Mouse (Mus musculus) T-helper 2 cell (primary cell): Measurements from ENCODE around the gene Efcab10.

Source experiments
- in situ Hi-C: fragments of 300-600 bp; cut with MboI, MseI; formaldehyde crosslinking; loops from one replicate; pipeline ENCODE4 v1.15.1; 2025; ENCODE audit warnings: high pct_unique_total_duplicates

Gene Efcab10

GRCm38 (mm10) chr12:33394804-33395623 lies at the start of gene Efcab10:
Gene Efcab10, plus strand, starts transcription at chr12:33394854.
- in situ Hi-C loops: no loop called here

GRCm38 (mm10) chr12:33344970-33345772 lies 49.5 kb upstream of the Efcab10 start:
- in situ Hi-C loops: no loop called here

GRCm38 (mm10) chr12:33345773-33346435 lies 48.8 kb upstream of the Efcab10 start:
- in situ Hi-C loops: no loop called here

GRCm38 (mm10) chr12:33352671-33353070 lies 42.0 kb upstream of the Efcab10 start:
- in situ Hi-C loops: no loop called here

- in situ Hi-C loops: no loop called here
Measured at GRCm38 (mm10) chr12:33358345-33358744, 36.3 kb upstream of the Efcab10 start.

- in situ Hi-C loops: no loop called here
Measured at GRCm38 (mm10) chr12:33359209-33359608, 35.4 kb upstream of the Efcab10 start.

- in situ Hi-C loops: no loop called here
Measured at GRCm38 (mm10) chr12:33359878-33360482, 34.7 kb upstream of the Efcab10 start.

GRCm38 (mm10) chr12:33360729-33361128 lies 33.9 kb upstream of the Efcab10 start:
- in situ Hi-C loops: no loop called here

- in situ Hi-C loops: no loop called here
Measured at GRCm38 (mm10) chr12:33364511-33364910, 30.1 kb upstream of the Efcab10 start.

- in situ Hi-C loops: no loop called here
Measured at GRCm38 (mm10) chr12:33365133-33365532, 29.5 kb upstream of the Efcab10 start.

- in situ Hi-C loops: no loop called here
Measured at GRCm38 (mm10) chr12:33369555-33369954, 25.1 kb upstream of the Efcab10 start.

- in situ Hi-C loops: no loop called here
Measured at GRCm38 (mm10) chr12:33379624-33380445, 14.8 kb upstream of the Efcab10 start.

GRCm38 (mm10) chr12:33388842-33389241 lies 5.8 kb upstream of the Efcab10 start:
- in situ Hi-C loops: loop anchor here (5.0 kb wide), 1 partner anchor 33 kb away; no protein-coding TSS in a partner anchor

- in situ Hi-C loops: no loop called here
Measured at GRCm38 (mm10) chr12:33390844-33391560, 3.7 kb upstream of the Efcab10 start.

GRCm38 (mm10) chr12:33403265-33403693 lies 8.6 kb downstream of the Efcab10 start:
- in situ Hi-C loops: loop anchor here (10.0 kb wide), 1 partner anchor 422 kb away; no protein-coding TSS in a partner anchor

GRCm38 (mm10) chr12:33404996-33405395 lies 10.3 kb downstream of the Efcab10 start:
- in situ Hi-C loops: loop anchor here (10.0 kb wide), 1 partner anchor 420 kb away; no protein-coding TSS in a partner anchor

GRCm38 (mm10) chr12:33405398-33406026 lies 10.9 kb downstream of the Efcab10 start:
- in situ Hi-C loops: loop anchor here (10.0 kb wide), 1 partner anchor 419 kb away; no protein-coding TSS in a partner anchor

- in situ Hi-C loops: no loop called here
Measured at GRCm38 (mm10) chr12:33411580-33412151, 17.0 kb downstream of the Efcab10 start.

GRCm38 (mm10) chr12:33424329-33424728 lies 29.7 kb downstream of the Efcab10 start:
- in situ Hi-C loops: loop anchor here (5.0 kb wide), 1 partner anchor 37 kb away; no protein-coding TSS in a partner anchor
